Mouse (Mus musculus) effector memory CD4-positive, alpha-beta T cell, adult 7 months (primary cell): ENCODE results near the gene Capn12. TPM values are rescaled to one million over a fixed set of nuclear protein-coding genes. Genes with fewer than 3 reads are reported as not detected.

Source experiments
- polyA plus RNA-seq: library from polyadenylated mRNA; unstranded; fragments of 100-300 nt; shearing (Covaris generic); gene quantifications from one replicate; pipeline ENCODE4 v1.2.1, GENCODE M21; 2017

Gene Capn12
- 0.17 TPM for polyA plus RNA-seq

DNA sequence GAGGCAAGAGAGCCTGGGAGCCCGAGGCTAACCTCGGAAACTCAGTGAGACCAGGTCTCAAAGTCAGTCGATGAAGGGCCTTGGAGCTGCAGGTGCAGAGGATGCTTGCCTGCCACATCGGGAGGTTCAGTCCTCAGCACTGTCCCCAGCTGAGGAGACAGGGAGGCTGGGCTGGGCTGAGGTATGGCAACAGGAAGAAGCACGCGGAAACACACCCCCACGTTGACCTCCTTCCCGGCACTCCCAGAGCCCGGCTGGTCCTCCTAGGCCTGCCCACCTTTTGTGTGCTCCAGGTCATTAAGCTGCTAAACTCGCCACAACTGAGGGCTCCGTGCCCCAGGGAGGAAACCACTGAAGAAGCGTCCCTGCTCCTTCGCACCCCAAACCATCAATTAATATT, at the start of gene Capn12:
Gene Capn12, plus strand, starts transcription at position 224 of the 400 bp plus-strand sequence.

DNA sequence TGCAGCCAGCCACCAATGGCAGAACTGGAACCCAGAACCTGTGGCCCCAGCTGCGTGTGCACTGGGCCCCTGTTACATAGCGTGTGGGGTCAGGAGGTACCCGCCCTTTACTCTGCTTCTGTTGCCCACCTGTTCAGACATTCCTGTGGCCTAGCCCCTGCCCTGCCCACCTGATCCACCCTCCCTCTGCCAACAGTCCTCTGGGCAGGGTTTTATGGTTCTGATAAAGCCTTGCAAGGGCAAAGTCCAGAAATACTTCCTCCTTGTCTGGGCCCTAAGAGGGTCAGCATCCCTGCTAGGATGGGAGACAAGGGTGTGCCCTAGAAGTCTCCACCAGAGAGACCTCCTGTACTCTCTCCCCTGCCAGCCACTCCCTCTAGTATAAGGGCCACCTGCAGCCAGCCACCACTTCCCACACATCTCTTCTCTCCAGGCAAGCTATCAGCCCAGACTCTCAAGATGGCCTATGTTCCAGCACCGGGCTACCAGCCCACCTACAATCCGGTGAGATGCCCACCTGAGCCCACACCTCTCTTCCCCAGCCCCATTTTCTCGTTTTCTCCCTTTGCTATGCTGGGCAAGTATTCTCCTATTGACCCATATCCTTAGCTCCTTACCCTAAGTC, 47.4 kb upstream of the Capn12 start, which contains the start of gene Lgals4:
Gene Lgals4, plus strand, starts transcription at position 132 of the 625 bp plus-strand sequence.

GRCm38 (mm10) chr7:28863540-28863939, 17.7 kb upstream of the Capn12 start, which contains the start of gene Lgals7:
Gene Lgals7 (plus strand): TSS chr7:28863853.

Other genes starting within 250 kb of the Capn12 start
- gene Fbxo27, start 188.6 kb upstream of the Capn12 start, polyA plus RNA-seq, result 1.7 TPM
- 8.7 TPM for gene Fbxo17, start 164.6 kb upstream of the Capn12 start, polyA plus RNA-seq
- 47.4 TPM for gene Mrps12, start 139.6 kb upstream of the Capn12 start, polyA plus RNA-seq
- gene Sars2, start 139.4 kb upstream of the Capn12 start, polyA plus RNA-seq, result 19.0 TPM
- gene Ccer2, start 125.2 kb upstream of the Capn12 start, polyA plus RNA-seq, result not detected
- gene Sirt2, start 114.7 kb upstream of the Capn12 start, polyA plus RNA-seq, result 78.1 TPM
- 304 TPM for gene Nfkbib, start 113.9 kb upstream of the Capn12 start, polyA plus RNA-seq
- 310 TPM for gene Rinl, start 92.5 kb upstream of the Capn12 start, polyA plus RNA-seq
- gene Hnrnpl, start 72.9 kb upstream of the Capn12 start, polyA plus RNA-seq, result 269 TPM
- 157 TPM for gene Ech1, start 56.2 kb upstream of the Capn12 start, polyA plus RNA-seq
- 22.2 TPM for gene Lgals4, start 47.6 kb upstream of the Capn12 start, polyA plus RNA-seq
- 2.3 TPM for gene Lgals7, start 17.6 kb upstream of the Capn12 start, polyA plus RNA-seq
- 261 TPM for gene Actn4, start 80.9 kb downstream of the Capn12 start, polyA plus RNA-seq
- 289 TPM for gene Eif3k, start 100.4 kb downstream of the Capn12 start, polyA plus RNA-seq
- 128 TPM for gene Map4k1, start 100.6 kb downstream of the Capn12 start, polyA plus RNA-seq
- 1.2 TPM for gene Ryr1, start 243.8 kb downstream of the Capn12 start, polyA plus RNA-seq